Mouse (Mus musculus): ENCODE data around the gene Dcbld2. TPM values are rescaled to one million over a fixed set of nuclear protein-coding genes. Genes with fewer than 3 reads are reported as not detected.

Gene Dcbld2
- total and polyA plus RNA-seq, 3 experiments: 2.2 to 3.7 (median 3.3) TPM

DNA sequence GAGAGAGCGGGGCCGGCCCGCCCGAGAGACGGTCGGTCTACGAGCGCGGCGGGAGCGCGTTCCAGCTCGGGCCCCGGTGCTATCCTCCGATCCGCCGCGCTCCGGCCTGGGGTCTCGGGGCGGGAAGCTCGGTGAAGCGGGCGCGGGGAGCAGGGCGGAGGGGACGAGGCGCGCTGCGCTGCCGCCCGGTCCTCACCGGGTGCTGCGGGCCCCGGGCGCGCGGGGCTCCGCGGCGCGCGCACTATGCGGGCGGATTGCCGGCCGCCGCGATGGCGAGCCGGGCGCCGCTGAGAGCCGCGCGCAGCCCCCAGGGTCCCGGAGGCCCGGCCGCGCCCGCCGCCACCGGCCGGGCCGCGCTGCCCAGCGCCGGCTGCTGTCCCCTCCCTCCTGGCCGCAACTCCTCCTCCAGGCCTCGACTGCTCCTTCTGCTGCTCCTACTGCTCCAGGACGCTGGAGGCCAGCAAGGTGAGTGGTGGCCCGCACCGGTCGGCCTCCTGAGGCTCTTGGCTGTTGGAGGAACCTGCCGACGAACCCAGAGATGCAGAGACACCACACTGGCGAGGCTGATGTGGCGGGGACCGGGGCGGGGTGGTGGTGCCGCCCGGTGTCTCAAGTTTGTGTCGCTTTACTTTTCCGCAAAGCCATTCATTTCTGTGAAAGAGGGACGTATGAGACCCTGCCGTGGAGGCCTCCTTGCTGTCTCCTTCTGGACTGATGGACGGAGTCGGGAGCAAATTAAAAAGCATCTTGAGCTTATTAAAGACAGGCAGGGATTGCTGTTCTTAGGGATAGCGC, 441 bp downstream of the Dcbld2 start:
- Histone ChIP-seq H3K27ac (ENCODE audit: insufficient read depth, low read depth) (no peak overlapping the region), H3K4me2 (ENCODE audit: insufficient read depth, low read depth, poor library complexity, severe bottlenecking) (peak overlapping the region; percentile 79), H3K4me3 (replicated peaks in 1 of 3; ENCODE audit: low read depth in 2 of 3, low read length in 2 of 3, poor library complexity in 1 of 3) (peak overlapping the region; percentile 58 to 81 (median 70)), H3K9ac (ENCODE audit: insufficient read depth, low read depth) (peak overlapping the region; percentile 60; the same call in 1 of the 2 replicates), H3K36me3 (replicated peaks in 1 of 2; ENCODE audit: control insufficient read depth in 1 of 2, insufficient read depth in 1 of 2, low read length in 1 of 2) (no peaks in the 10 kb centered on the region), H3K9me3 (replicated peaks; ENCODE audit: low read length) (no peaks in the 10 kb centered on the region), H3K79me2 (replicated peaks; ENCODE audit: control insufficient read depth, extremely low read depth, insufficient read depth, poor library complexity, severe bottlenecking) (no peaks in the 10 kb centered on the region), H3K4me1 (ENCODE audit: control insufficient read depth in 1 of 2, insufficient read depth in 2 of 2) (peaks cover 6 to 24% of the 10 kb centered on the region in 2 experiments), H3K27me3 (replicated peaks) (peaks cover 25% of the 10 kb centered on the region)
- peak; percentile 34 for DNase-seq (ENCODE audit: extremely low read depth)
- TF ChIP-seq UBTF (IDR thresholded peaks at IDR 0.05; ENCODE audit: low read depth, low read length): peak; percentile 68; the same call in 1 of the 2 replicates
- no peak for TF ChIP-seq GABPA (IDR thresholded peaks at IDR 0.05; ENCODE audit: insufficient replicate concordance, low read depth, low read length)
- 0 out of 2 replicates have a peak, but pooled peaks have one; percentile 25 for TF ChIP-seq SIN3A (IDR thresholded peaks at IDR 0.05; ENCODE audit: low read length)
- peak; percentile 77 for TF ChIP-seq POLR2A (IDR thresholded peaks at IDR 0.05; ENCODE audit: low read depth, low read length)
- TF ChIP-seq NRF1 (IDR thresholded peaks at IDR 0.05; ENCODE audit: low read depth, low read length): no peak
- no peak for TF ChIP-seq RCOR1 (conservative IDR thresholded peaks at IDR 0.05; ENCODE audit: low read depth, low read length)
- no peak for TF ChIP-seq EP300 (IDR thresholded peaks at IDR 0.05; ENCODE audit: low read length)
- TF ChIP-seq PAX5 (IDR thresholded peaks at IDR 0.05; ENCODE audit: low read length): no peak
- no peak for TF ChIP-seq IRF4 (IDR thresholded peaks at IDR 0.05; ENCODE audit: low read depth, low read length)
- no peak for TF ChIP-seq USF1 (IDR thresholded peaks at IDR 0.05; ENCODE audit: low read depth, low read length)
- in situ Hi-C loops (cut with MboI; ENCODE audit: low pct_ligation_motif_present, low pct_unique_long_range_greater_than_20kb, low sequenced_read_pairs): no loop called here
- dilution Hi-C loops (cut with MboI; ENCODE audit: extremely low pct_ligation_motif_present, extremely low pct_unique_long_range_greater_than_20kb, low sequenced_read_pairs): no loop called here

DNA sequence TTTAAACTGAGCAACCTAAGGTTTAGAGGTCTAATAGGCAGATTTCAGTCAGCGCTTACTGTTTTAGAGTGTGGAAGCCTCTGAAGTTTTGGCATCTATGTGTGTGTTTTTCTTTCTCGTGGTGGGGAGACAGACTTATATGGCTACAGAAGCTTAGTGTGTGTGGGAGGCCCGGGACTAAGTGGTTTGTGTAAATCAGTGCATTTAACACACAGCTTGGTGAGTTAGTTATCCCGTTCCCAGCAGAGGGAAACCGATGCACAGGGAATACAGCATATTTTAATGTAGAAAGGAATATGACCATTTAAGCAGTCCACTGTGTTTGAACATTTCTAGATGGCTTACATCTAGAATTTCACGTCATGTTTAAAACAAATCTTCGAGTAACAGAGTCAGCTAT, 1.6 kb downstream of the Dcbld2 start:
- Histone ChIP-seq H3K4me2 (ENCODE audit: insufficient read depth, low read depth, poor library complexity, severe bottlenecking) (no peak overlapping the region), H3K9me3 (replicated peaks; ENCODE audit: low read length) (no peaks in the 10 kb centered on the region), H3K9ac (ENCODE audit: insufficient read depth, low read depth) (no peak overlapping the region), H3K36me3 (replicated peaks in 1 of 2; ENCODE audit: control insufficient read depth in 1 of 2, insufficient read depth in 1 of 2, low read length in 1 of 2) (no peaks in the 10 kb centered on the region), H3K79me2 (replicated peaks; ENCODE audit: control insufficient read depth, extremely low read depth, insufficient read depth, poor library complexity, severe bottlenecking) (no peaks in the 10 kb centered on the region), H3K27ac (ENCODE audit: insufficient read depth, low read depth) (no peak overlapping the region), H3K4me3 (replicated peaks in 1 of 3; ENCODE audit: low read depth in 2 of 3, low read length in 2 of 3, poor library complexity in 1 of 3) (no peak overlapping the region), H3K27me3 (replicated peaks) (peaks cover 24% of the 10 kb centered on the region), H3K4me1 (ENCODE audit: control insufficient read depth in 1 of 2, insufficient read depth in 2 of 2) (peaks cover 6 to 20% of the 10 kb centered on the region in 2 experiments)
- TF ChIP-seq ZNF384 (IDR thresholded peaks at IDR 0.05; ENCODE audit: low read depth, low read length) (no peak), IRF4 (IDR thresholded peaks at IDR 0.05; ENCODE audit: low read depth, low read length) (no peak), CHD2 (IDR thresholded peaks at IDR 0.05; ENCODE audit: low read length) (no peak), POLR2A (IDR thresholded peaks at IDR 0.05; ENCODE audit: low read depth, low read length) (no peak), TBP (conservative IDR thresholded peaks at IDR 0.05; ENCODE audit: low read depth, low read length) (no peak), ELF1 (IDR thresholded peaks at IDR 0.05; ENCODE audit: low read depth, low read length) (no peak), MAZ (IDR thresholded peaks at IDR 0.05; ENCODE audit: low read depth, low read length) (no peak), ZMIZ1 (IDR thresholded peaks at IDR 0.05; ENCODE audit: low read depth, low read length) (no peak), JUND (conservative IDR thresholded peaks at IDR 0.05; ENCODE audit: low read depth, low read length) (no peak)
- in situ Hi-C loops (cut with MboI; ENCODE audit: low pct_ligation_motif_present, low pct_unique_long_range_greater_than_20kb, low sequenced_read_pairs) (no loop called here), dilution Hi-C loops (cut with MboI; ENCODE audit: extremely low pct_ligation_motif_present, extremely low pct_unique_long_range_greater_than_20kb, low sequenced_read_pairs) (no loop called here)
- no peak for DNase-seq (ENCODE audit: extremely low read depth)
